Comparison of ENCODE assay signal across 9 mouse cellular contexts in the genomic region with DNA sequence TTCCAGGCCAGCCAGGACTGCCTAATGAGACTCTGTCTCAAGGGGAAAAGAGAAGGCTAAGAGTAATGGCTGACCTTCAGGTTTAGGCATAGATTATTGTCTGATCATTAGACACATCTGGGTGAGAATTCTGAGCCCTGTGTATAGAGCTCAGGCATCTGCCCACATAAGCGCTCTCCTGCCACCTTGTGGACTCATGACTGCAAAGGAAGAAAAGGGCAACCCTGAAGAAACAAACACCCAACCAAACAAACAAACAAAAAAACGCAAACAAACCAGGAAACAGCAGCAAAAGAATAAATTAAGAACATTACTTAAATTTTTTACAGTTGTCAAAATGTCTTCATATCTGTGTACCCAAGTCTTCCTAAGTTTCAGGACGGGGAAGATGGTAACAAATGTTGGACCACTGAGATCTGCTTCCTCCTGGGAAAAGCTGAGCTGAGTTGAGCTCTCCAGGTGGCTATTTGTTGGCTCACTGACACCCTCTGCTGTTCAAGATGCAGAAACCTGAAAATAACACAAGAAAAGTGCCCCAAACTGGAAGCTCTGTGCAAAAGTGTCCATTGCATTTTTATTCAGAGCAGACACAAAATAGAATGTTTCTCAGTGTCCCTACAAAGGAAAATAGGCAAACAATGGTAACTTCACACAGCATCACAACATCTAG. TPM values are rescaled to one million over a fixed set of nuclear protein-coding genes. Genes with fewer than 3 reads are reported as not detected.
DNase-seq lines count a peak whose midpoint lies in the region; ATAC-seq and TF ChIP-seq lines count a peak whose summit lies in the region.
"Had no signal": no experiment of that assay in that cellular context is flagged by ENCODE, and none has a peak within 500 bp of the region (broad histone marks: within the 10 kb centered on the region; RNA-seq: fewer than 3 reads in every experiment).

No protein-coding gene starts in this region.

- no peak for TF ChIP-seq POLR2A in ES-Bruce4 (IDR thresholded peaks at IDR 0.05; ENCODE audit: insufficient read depth, low read length)

- no peak overlapping the region for H3K9ac ChIP-seq in hindbrain, embryonic 14.5 days
- no peak overlapping the region for H3K9ac ChIP-seq in hindbrain, embryonic 13.5 days
- no peak overlapping the region for H3K9ac ChIP-seq in ES-Bruce4 (ENCODE audit: low read depth, poor library complexity, severe bottlenecking)
- H3K9ac ChIP-seq in liver, embryonic 14.5 days (replicated peaks) = no peak overlapping the region
- H3K9ac ChIP-seq in forebrain, embryonic 16.5 days (replicated peaks; ENCODE audit: low read depth, low read length) = no peak overlapping the region
- H3K9ac ChIP-seq: limb, embryonic 13.5 days had no signal

- no peaks in the 10 kb centered on the region for H3K9me3 ChIP-seq in hindbrain, embryonic 14.5 days (ENCODE audit: control insufficient read depth, low read length)
- no peaks in the 10 kb centered on the region for H3K9me3 ChIP-seq in hindbrain, embryonic 13.5 days
- no peaks in the 10 kb centered on the region for H3K9me3 ChIP-seq in ES-Bruce4 (replicated peaks; ENCODE audit: control insufficient read depth, insufficient read depth, low read length, poor library complexity, severe bottlenecking)
- no peaks in the 10 kb centered on the region for H3K9me3 ChIP-seq in liver, embryonic 14.5 days (ENCODE audit: control insufficient read depth, low read length)
- no peaks in the 10 kb centered on the region for H3K9me3 ChIP-seq in forebrain, embryonic 16.5 days (ENCODE audit: control insufficient read depth, low read length)
- H3K9me3 ChIP-seq: limb, embryonic 13.5 days had no signal

- WGBS in hindbrain, embryonic 14.5 days = 8% methylated on average over 3 of the region's 3 CpGs
- WGBS in hindbrain, embryonic 13.5 days = 11% methylated on average over 3 of the region's 3 CpGs
- WGBS in liver, embryonic 14.5 days (ENCODE audit: insufficient replicate concordance) = 5% methylated on average over 3 of the region's 3 CpGs
- WGBS in forebrain, embryonic 16.5 days = 9% methylated on average over 3 of the region's 3 CpGs

- peaks cover 9% of the 10 kb centered on the region for H3K4me1 ChIP-seq in hindbrain, embryonic 14.5 days (replicated peaks; ENCODE audit: control insufficient read depth, insufficient read depth, low read length)
- peaks cover 9% of the 10 kb centered on the region for H3K4me1 ChIP-seq in hindbrain, embryonic 13.5 days (replicated peaks)
- H3K4me1 ChIP-seq in ES-Bruce4 (ENCODE audit: control insufficient read depth, insufficient read depth, low read length) = no peaks in the 10 kb centered on the region
- H3K4me1 ChIP-seq in liver, embryonic 14.5 days (replicated peaks; ENCODE audit: control insufficient read depth in 2 of 2, insufficient read depth in 2 of 2, low read length in 1 of 2) = peaks cover 0 to 8% of the 10 kb centered on the region in 2 experiments; a peak in 2 of 4 replicates
- peaks cover 7% of the 10 kb centered on the region for H3K4me1 ChIP-seq in forebrain, embryonic 16.5 days (replicated peaks; ENCODE audit: control insufficient read depth, insufficient read depth, low read length)

- no peak for TF ChIP-seq EP300 in ES-Bruce4 (IDR thresholded peaks at IDR 0.05; ENCODE audit: insufficient read depth, low read depth, low read length)
- no peak for TF ChIP-seq EP300 in liver, embryonic 14.5 days (IDR thresholded peaks at IDR 0.05; ENCODE audit: low read depth)

- no peak overlapping the region for H3K4me3 ChIP-seq in hindbrain, embryonic 14.5 days (replicated peaks; ENCODE audit: low read length)
- H3K4me3 ChIP-seq in hindbrain, embryonic 13.5 days = no peak overlapping the region
- no peak overlapping the region for H3K4me3 ChIP-seq in ES-Bruce4 (ENCODE audit: low read depth, low read length)
- H3K4me3 ChIP-seq in liver, embryonic 14.5 days (ENCODE audit: insufficient read depth in 1 of 2, low read depth in 2 of 2, low read length in 2 of 2) = no peak overlapping the region
- H3K4me3 ChIP-seq in forebrain, embryonic 16.5 days (replicated peaks; ENCODE audit: low read length) = no peak overlapping the region
- H3K4me3 ChIP-seq: limb, embryonic 13.5 days had no signal

- H3K27ac ChIP-seq in hindbrain, embryonic 14.5 days = no peak overlapping the region
- H3K27ac ChIP-seq in hindbrain, embryonic 13.5 days = no peak overlapping the region
- no peak overlapping the region for H3K27ac ChIP-seq in ES-Bruce4 (ENCODE audit: insufficient read depth, low read length)
- H3K27ac ChIP-seq in liver, embryonic 14.5 days = no peak overlapping the region
- H3K27ac ChIP-seq in forebrain, embryonic 16.5 days (ENCODE audit: low read length) = no peak overlapping the region
- H3K27ac ChIP-seq: limb, embryonic 13.5 days had no signal

- DNase-seq in hindbrain, embryonic 14.5 days (ENCODE audit: low spot score) = peak; percentile 41
- peak; percentile 57 to 60 for DNase-seq in adrenal gland, postnatal 36 days
- no peak for DNase-seq in liver, embryonic 14.5 days (ENCODE audit: low read depth in 3 of 3, low spot score in 3 of 3)
- DNase-seq in spleen, adult 18-20 months = no peak
- no peak for DNase-seq in right cerebral cortex, adult 2 months (ENCODE audit: low spot score in 2 of 2)

- no peaks in the 10 kb centered on the region for H3K36me3 ChIP-seq in hindbrain, embryonic 14.5 days (replicated peaks; ENCODE audit: control insufficient read depth, insufficient read depth)
- H3K36me3 ChIP-seq in hindbrain, embryonic 13.5 days = no peaks in the 10 kb centered on the region
- H3K36me3 ChIP-seq in ES-Bruce4 (ENCODE audit: control insufficient read depth, insufficient read depth, low read length, poor library complexity, severe bottlenecking) = no peaks in the 10 kb centered on the region
- no peaks in the 10 kb centered on the region for H3K36me3 ChIP-seq in liver, embryonic 14.5 days (replicated peaks; ENCODE audit: control insufficient read depth, insufficient read depth, low read depth)
- H3K36me3 ChIP-seq in forebrain, embryonic 16.5 days (ENCODE audit: control insufficient read depth, insufficient read depth) = no peaks in the 10 kb centered on the region
- H3K36me3 ChIP-seq: limb, embryonic 13.5 days had no signal

- no peak for ATAC-seq in hindbrain, embryonic 14.5 days (ENCODE audit: low FRiP score)
- no peak for ATAC-seq in hindbrain, embryonic 13.5 days (ENCODE audit: low FRiP score)
- no peak for ATAC-seq in liver, embryonic 14.5 days (ENCODE audit: insufficient read depth)
- no peak for ATAC-seq in forebrain, embryonic 16.5 days

- no peaks in the 10 kb centered on the region for H3K27me3 ChIP-seq in hindbrain, embryonic 14.5 days (ENCODE audit: control insufficient read depth, insufficient read depth, low read length)
- no peaks in the 10 kb centered on the region for H3K27me3 ChIP-seq in hindbrain, embryonic 13.5 days
- no peaks in the 10 kb centered on the region for H3K27me3 ChIP-seq in ES-Bruce4 (ENCODE audit: control insufficient read depth, insufficient read depth, low read length, poor library complexity, severe bottlenecking)
- H3K27me3 ChIP-seq in liver, embryonic 14.5 days (ENCODE audit: control insufficient read depth, insufficient read depth, low read length) = no peaks in the 10 kb centered on the region
- H3K27me3 ChIP-seq in forebrain, embryonic 16.5 days (replicated peaks; ENCODE audit: control insufficient read depth, insufficient read depth, low read length) = no peaks in the 10 kb centered on the region
- H3K27me3 ChIP-seq: limb, embryonic 13.5 days had no signal

- no peak overlapping the region for H3K4me2 ChIP-seq in hindbrain, embryonic 14.5 days (replicated peaks)
- no peak overlapping the region for H3K4me2 ChIP-seq in hindbrain, embryonic 13.5 days
- H3K4me2 ChIP-seq in liver, embryonic 14.5 days (ENCODE audit: low read depth) = no peak overlapping the region
- no peak overlapping the region for H3K4me2 ChIP-seq in forebrain, embryonic 16.5 days (ENCODE audit: low read length)
- H3K4me2 ChIP-seq: limb, embryonic 13.5 days had no signal

- TF ChIP-seq CTCF in ES-Bruce4 (IDR thresholded peaks at IDR 0.05; ENCODE audit: low read depth, low read length) = peak; percentile 49
- peak; percentile 50 for TF ChIP-seq CTCF in liver, embryonic 14.5 days (IDR thresholded peaks at IDR 0.05; ENCODE audit: low read depth)

RNA-seq across cellular contexts. Expression of gene Bnip3, which starts 14.6 kb away (rescaled TPM):
- polyA plus RNA-seq in hindbrain, embryonic 14.5 days (2014; fragmentation: Nextera tagmentation; extraction: Ambion mirVana) = 120 and 127 TPM in 2 replicates
- 89.9 and 92.0 TPM in 2 replicates for polyA plus RNA-seq in hindbrain, embryonic 13.5 days (2015; fragmentation: Nextera tagmentation; extraction: Ambion mirVana)
- 70.8 and 73.7 TPM in 2 replicates for polyA plus RNA-seq in ES-Bruce4 (2011; ENCODE audit: insufficient read depth, insufficient read length, low read depth, missing spikeins)
- 100 to 1,000 TPM; 147 to 366 TPM for total RNA-seq in adrenal gland, postnatal 36 days (2021)
- polyA plus RNA-seq in liver, embryonic 14.5 days (2012; rRNA removed) = 15.0 and 18.7 TPM in 2 replicates
- polyA plus RNA-seq in liver, embryonic 14.5 days (2014; fragmentation: Nextera tagmentation; extraction: Ambion mirVana) = 63.0 and 77.1 TPM in 2 replicates
- polyA plus RNA-seq in forebrain, embryonic 16.5 days (2015; fragmentation: Nextera tagmentation; extraction: Ambion mirVana) = 88.9 and 97.8 TPM in 2 replicates

RNA-seq across cellular contexts. Expression of gene Jakmip3, which starts 16.6 kb away (rescaled TPM):
- 11.2 and 11.8 TPM in 2 replicates for polyA plus RNA-seq in hindbrain, embryonic 14.5 days (2014; fragmentation: Nextera tagmentation; extraction: Ambion mirVana)
- 4.3 and 5.1 TPM in 2 replicates for polyA plus RNA-seq in hindbrain, embryonic 13.5 days (2015; fragmentation: Nextera tagmentation; extraction: Ambion mirVana)
- not detected in 2 replicates for polyA plus RNA-seq in ES-Bruce4 (2011; ENCODE audit: insufficient read depth, insufficient read length, low read depth, missing spikeins)
- 1 to 10 TPM; 2.8 to 6.7 TPM for total RNA-seq in adrenal gland, postnatal 36 days (2021)
- polyA plus RNA-seq in liver, embryonic 14.5 days (2012; rRNA removed) = 0.01 TPM in 1 of 2 replicates, not detected in the other
- polyA plus RNA-seq in liver, embryonic 14.5 days (2014; fragmentation: Nextera tagmentation; extraction: Ambion mirVana) = not detected in 2 replicates
- polyA plus RNA-seq in forebrain, embryonic 16.5 days (2015; fragmentation: Nextera tagmentation; extraction: Ambion mirVana) = 8.4 and 10.6 TPM in 2 replicates

Comparison
In these comparisons a context has a peak if more than half of its experiments do, and no peak if none do; other contexts are left out.
1. DNase-seq: peak in hindbrain, embryonic 14.5 days (single experiment) and adrenal gland, postnatal 36 days (2 of 2); none in liver, embryonic 14.5 days (0 of 3), spleen, adult 18-20 months (0 of 2) and right cerebral cortex, adult 2 months (0 of 2).